Mouse (Mus musculus): ENCODE data around the gene Ccdc80. TPM values are rescaled to one million over a fixed set of nuclear protein-coding genes. Genes with fewer than 3 reads are reported as not detected.

Gene Ccdc80
- polyA plus RNA-seq, 1 experiment from 2014 or later, result 36.5 TPM

DNA sequence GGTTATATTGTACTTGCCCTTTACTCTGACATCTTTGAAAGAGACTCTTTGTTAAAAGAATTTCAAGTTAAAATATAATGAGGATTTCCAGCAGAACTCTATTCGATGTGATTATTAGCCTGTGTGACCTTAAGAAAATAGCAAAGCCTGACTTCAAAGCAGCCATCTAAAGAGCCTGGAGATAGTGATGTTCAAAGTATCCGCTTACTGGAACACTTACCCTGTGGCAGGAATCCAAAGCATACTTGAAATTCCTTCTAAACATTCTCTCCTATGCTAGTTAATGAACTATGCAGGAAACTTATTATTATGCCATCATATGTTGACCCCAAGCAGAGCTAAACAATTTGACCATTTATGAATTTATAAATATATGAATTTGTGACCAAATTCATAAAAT is 13.9 kb upstream of the Ccdc80 start:
- ATAC-seq (ENCODE audit: insufficient number of reproducible peaks, low FRiP score, low TSS enrichment, low read depth) (no peak), DNase-seq (ENCODE audit: low spot score) (no peak)
- Histone ChIP-seq H3K9ac (ENCODE audit: low read length) (no peak overlapping the region), H3K27ac (replicated peaks; ENCODE audit: low read depth, low read length) (no peak overlapping the region), H3K4me3 (ENCODE audit: low read depth, low read length) (no peak overlapping the region), H3K4me1 (ENCODE audit: control insufficient read depth, insufficient read depth, low read length) (no peaks in the 10 kb centered on the region), H3K27me3 (ENCODE audit: control insufficient read depth, insufficient read depth, low read length) (no peaks in the 10 kb centered on the region), H3K4me2 (ENCODE audit: low read depth, severe bottlenecking) (no peak overlapping the region), H3K9me3 (ENCODE audit: control insufficient read depth, low read length) (no peaks in the 10 kb centered on the region), H3K36me3 (ENCODE audit: control insufficient read depth, insufficient read depth, low read length) (no peaks in the 10 kb centered on the region)
- WGBS, result 59% methylated on average over 2 of the region's 2 CpGs

DNA sequence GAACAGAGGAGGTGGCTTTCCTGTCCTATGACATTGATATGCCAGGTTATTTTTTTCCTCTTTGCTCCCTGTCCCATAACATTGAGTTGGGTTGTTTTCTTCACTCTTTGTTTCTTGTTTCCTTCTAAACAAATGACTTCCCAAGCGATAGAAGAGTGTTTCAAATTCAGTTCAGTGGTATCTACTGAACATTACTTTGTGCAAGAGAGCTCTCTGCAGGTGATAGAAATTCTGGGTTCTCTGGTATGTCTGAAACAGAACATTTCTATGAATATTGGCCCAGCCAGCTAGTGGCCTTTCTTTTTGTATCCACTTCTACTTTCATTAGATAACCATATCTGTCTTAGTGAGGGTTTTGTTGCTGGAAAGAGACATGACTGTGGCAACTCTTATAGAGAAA is 4.4 kb upstream of the Ccdc80 start:
- Histone ChIP-seq H3K4me3 (ENCODE audit: low read depth, low read length) (no peak overlapping the region), H3K27ac (replicated peaks; ENCODE audit: low read depth, low read length) (no peak overlapping the region), H3K36me3 (ENCODE audit: control insufficient read depth, insufficient read depth, low read length) (no peaks in the 10 kb centered on the region), H3K4me2 (ENCODE audit: low read depth, severe bottlenecking) (no peak overlapping the region), H3K4me1 (ENCODE audit: control insufficient read depth, insufficient read depth, low read length) (no peaks in the 10 kb centered on the region), H3K9me3 (ENCODE audit: control insufficient read depth, low read length) (no peaks in the 10 kb centered on the region), H3K9ac (ENCODE audit: low read length) (no peak overlapping the region), H3K27me3 (ENCODE audit: control insufficient read depth, insufficient read depth, low read length) (no peaks in the 10 kb centered on the region)
- WGBS, result 82% methylated on average over 1 of the region's 1 CpGs
- DNase-seq (ENCODE audit: low spot score) (no peak), ATAC-seq (ENCODE audit: insufficient number of reproducible peaks, low FRiP score, low TSS enrichment, low read depth) (no peak)

DNA sequence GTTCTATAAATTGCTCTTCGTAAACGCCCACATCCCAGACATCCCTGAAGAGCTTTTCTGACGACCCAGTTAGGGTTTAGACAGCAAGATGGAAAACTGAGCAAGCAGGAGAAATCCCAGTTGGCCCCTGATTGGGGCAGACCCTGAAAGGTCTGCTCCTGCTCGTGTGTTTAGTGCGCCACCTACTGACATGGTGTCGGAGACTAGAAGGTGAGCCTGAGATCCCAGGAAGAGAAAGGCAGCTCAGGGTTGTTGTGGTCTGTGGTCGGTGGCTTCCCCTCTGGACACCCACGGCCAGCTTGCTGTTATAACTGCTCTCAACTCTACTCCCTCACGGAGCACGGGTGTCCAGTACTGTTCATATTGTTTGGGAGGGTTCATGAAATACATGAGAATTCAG is 3.2 kb upstream of the Ccdc80 start:
- Histone ChIP-seq H3K4me1 (ENCODE audit: control insufficient read depth, insufficient read depth, low read length) (0 out of 2 replicates have a peak, but pooled peaks cover 2% of the 10 kb centered on the region), H3K9ac (ENCODE audit: low read length) (no peak overlapping the region), H3K27ac (replicated peaks; ENCODE audit: low read depth, low read length) (no peak overlapping the region), H3K36me3 (ENCODE audit: control insufficient read depth, insufficient read depth, low read length) (no peaks in the 10 kb centered on the region), H3K4me2 (ENCODE audit: low read depth, severe bottlenecking) (no peak overlapping the region), H3K27me3 (ENCODE audit: control insufficient read depth, insufficient read depth, low read length) (no peaks in the 10 kb centered on the region), H3K4me3 (ENCODE audit: low read depth, low read length) (no peak overlapping the region), H3K9me3 (ENCODE audit: control insufficient read depth, low read length) (no peaks in the 10 kb centered on the region)
- DNase-seq (ENCODE audit: low spot score) (peak; percentile 85), ATAC-seq (ENCODE audit: insufficient number of reproducible peaks, low FRiP score, low TSS enrichment, low read depth) (peak; percentile 66; the same call in 1 of the 2 replicates)
- 11% methylated on average over 10 of the region's 10 CpGs for WGBS

DNA sequence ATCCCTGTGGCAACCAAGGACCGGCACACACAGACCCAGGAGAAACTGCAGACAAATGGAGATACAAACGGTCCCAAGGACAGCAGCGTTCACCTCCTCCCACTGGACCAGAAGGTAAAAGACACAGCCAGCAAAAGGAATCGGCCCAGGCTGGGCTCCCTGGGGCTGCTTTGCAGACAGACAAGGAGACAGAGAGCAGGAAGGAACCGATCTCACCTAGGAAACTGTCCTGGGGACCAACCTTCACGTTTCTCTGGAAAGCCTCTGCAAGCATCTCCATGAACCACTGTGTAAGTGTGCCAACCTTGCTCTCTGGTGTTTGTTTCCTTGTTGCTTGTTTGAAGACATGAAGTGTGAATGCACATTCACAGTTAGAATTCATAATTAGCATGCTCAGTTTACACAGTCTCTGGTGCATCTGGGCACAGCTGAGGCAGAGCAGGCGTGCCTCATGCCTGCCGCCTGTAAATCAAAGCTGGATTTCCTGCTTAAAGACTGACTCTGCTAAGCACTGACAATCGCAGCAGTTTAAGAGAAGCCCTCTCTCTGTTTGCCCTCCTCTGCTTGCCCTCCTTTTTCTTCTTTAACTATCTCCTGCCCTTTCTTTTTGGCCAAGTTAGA is 1.0 kb downstream of the Ccdc80 start:
- H3K4me2 ChIP-seq (ENCODE audit: low read depth, severe bottlenecking), result peak overlapping the region; percentile 83
- H3K27ac ChIP-seq (replicated peaks; ENCODE audit: low read depth, low read length), result peak overlapping the region; percentile 72
- 0 out of 2 replicates have a peak, but pooled peaks cover 10% of the 10 kb centered on the region for H3K4me1 ChIP-seq (ENCODE audit: control insufficient read depth, insufficient read depth, low read length)
- peak; percentile 18; the same call in 1 of the 2 replicates for ATAC-seq (ENCODE audit: insufficient number of reproducible peaks, low FRiP score, low TSS enrichment, low read depth)
- peak overlapping the region; percentile 86 for H3K9ac ChIP-seq (ENCODE audit: low read length)
- 2% methylated on average over 9 of the region's 9 CpGs for WGBS
- no peaks in the 10 kb centered on the region for H3K36me3 ChIP-seq (ENCODE audit: control insufficient read depth, insufficient read depth, low read length)
- H3K9me3 ChIP-seq (ENCODE audit: control insufficient read depth, low read length), result no peaks in the 10 kb centered on the region
- H3K27me3 ChIP-seq (ENCODE audit: control insufficient read depth, insufficient read depth, low read length), result no peaks in the 10 kb centered on the region
- peak overlapping the region; percentile 47 for H3K4me3 ChIP-seq (ENCODE audit: low read depth, low read length)
- peak; percentile 52 for DNase-seq (ENCODE audit: low spot score)

DNA sequence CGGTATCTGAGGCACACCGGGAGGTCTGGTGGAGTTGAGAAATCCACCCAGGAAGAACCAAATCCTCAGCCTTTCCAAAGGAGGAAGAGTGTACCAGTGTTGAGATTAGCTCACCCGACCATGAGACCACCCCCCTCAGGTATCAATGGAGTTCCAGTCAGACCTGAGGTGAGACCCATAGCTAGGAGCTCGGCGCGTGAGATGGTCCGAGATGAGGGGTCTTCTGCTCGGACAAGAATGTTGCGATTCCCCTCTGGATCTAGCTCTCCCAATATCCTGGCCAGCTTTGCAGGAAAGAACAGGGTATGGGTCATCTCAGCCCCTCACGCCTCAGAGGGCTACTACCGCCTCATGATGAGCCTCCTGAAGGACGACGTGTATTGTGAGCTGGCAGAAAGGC is 1.8 kb downstream of the Ccdc80 start:
- H3K4me3 ChIP-seq (ENCODE audit: low read depth, low read length), result peak overlapping the region; percentile 47; the same call in 1 of the 2 replicates
- H3K27me3 ChIP-seq (ENCODE audit: control insufficient read depth, insufficient read depth, low read length), result no peaks in the 10 kb centered on the region
- 88% methylated on average over 13 of the region's 13 CpGs for WGBS
- ATAC-seq (ENCODE audit: insufficient number of reproducible peaks, low FRiP score, low TSS enrichment, low read depth), result no peak
- H3K36me3 ChIP-seq (ENCODE audit: control insufficient read depth, insufficient read depth, low read length), result no peaks in the 10 kb centered on the region
- 0 out of 2 replicates have a peak, but pooled peaks cover 10% of the 10 kb centered on the region for H3K4me1 ChIP-seq (ENCODE audit: control insufficient read depth, insufficient read depth, low read length)
- H3K9me3 ChIP-seq (ENCODE audit: control insufficient read depth, low read length), result no peaks in the 10 kb centered on the region
- peak overlapping the region; percentile 83 for H3K4me2 ChIP-seq (ENCODE audit: low read depth, severe bottlenecking)
- DNase-seq (ENCODE audit: low spot score), result no peak
- no peak overlapping the region for H3K9ac ChIP-seq (ENCODE audit: low read length)
- H3K27ac ChIP-seq (replicated peaks; ENCODE audit: low read depth, low read length), result no peak overlapping the region

DNA sequence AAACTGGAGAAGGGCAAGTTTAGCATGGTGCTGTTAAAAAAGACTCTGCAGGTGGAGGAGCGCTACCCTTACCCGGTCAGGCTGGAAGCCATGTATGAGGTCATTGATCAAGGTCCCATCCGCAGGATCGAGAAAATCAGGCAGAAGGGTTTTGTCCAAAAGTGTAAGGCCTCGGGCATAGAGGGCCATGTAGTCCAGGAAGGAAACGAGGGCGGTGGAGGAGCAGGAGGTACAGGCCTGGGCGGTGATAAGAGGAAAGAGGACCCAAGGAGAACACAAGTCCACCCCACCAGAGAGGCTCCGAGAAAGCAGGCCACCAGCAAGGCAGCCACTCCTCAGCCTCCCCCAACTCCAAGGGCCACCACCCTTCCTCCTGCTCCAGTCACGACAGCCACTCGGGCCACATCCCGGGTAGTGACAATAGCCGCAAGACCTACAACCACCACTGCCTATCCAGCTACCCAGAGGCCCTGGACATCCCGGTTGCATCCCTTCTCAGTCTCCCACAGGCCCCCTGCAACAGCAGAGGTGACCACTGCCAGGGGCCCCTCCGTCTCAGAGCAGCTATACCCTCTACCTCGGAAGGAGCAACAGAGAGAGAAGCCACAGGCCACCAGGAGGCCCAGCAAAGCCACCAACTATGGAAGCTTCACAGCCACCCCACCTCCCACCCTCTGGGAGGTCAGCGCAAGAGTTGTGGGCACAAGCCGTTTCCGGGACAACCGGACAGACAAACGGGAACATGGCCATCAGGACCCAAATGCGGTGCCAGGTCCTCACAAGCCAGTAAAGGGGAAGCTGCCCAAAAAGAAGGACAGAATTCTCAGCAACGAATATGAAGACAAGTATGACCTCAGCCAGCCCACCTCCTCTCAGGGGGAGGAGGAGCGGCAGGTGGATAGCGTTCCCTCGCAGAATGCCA is 2.6 kb downstream of the Ccdc80 start:
- WGBS, result 95% methylated on average over 26 of the region's 26 CpGs
- H3K36me3 ChIP-seq (ENCODE audit: control insufficient read depth, insufficient read depth, low read length), result no peaks in the 10 kb centered on the region
- no peak overlapping the region for H3K4me2 ChIP-seq (ENCODE audit: low read depth, severe bottlenecking)
- H3K4me3 ChIP-seq (ENCODE audit: low read depth, low read length), result no peak overlapping the region
- DNase-seq (ENCODE audit: low spot score), result no peak
- no peak overlapping the region for H3K27ac ChIP-seq (replicated peaks; ENCODE audit: low read depth, low read length)
- H3K9ac ChIP-seq (ENCODE audit: low read length), result no peak overlapping the region
- no peaks in the 10 kb centered on the region for H3K9me3 ChIP-seq (ENCODE audit: control insufficient read depth, low read length)
- H3K4me1 ChIP-seq (ENCODE audit: control insufficient read depth, insufficient read depth, low read length), result 0 out of 2 replicates have a peak, but pooled peaks cover 10% of the 10 kb centered on the region
- H3K27me3 ChIP-seq (ENCODE audit: control insufficient read depth, insufficient read depth, low read length), result no peaks in the 10 kb centered on the region
- ATAC-seq (ENCODE audit: insufficient number of reproducible peaks, low FRiP score, low TSS enrichment, low read depth), result no peak

DNA sequence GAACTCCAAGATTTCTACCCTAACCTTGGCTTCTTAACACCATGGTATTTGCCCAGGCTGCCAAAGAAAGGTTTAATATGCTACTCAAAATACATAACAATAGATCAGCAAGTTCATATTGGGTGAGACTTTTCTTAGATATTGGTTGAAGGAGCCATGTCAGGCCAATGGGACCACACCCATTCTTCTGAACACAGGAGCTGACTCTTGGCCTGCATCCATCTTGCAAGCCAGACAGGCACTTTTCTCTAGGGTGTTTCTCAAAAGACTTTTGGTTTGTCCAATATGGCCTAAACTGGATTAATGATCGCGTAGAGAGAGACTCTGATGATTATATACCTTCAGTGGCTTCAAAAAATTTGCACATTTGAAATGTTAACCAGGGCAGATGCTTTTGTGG is 4.3 kb downstream of the Ccdc80 start:
- Histone ChIP-seq H3K27me3 (ENCODE audit: control insufficient read depth, insufficient read depth, low read length) (no peaks in the 10 kb centered on the region), H3K9me3 (ENCODE audit: control insufficient read depth, low read length) (no peaks in the 10 kb centered on the region), H3K27ac (replicated peaks; ENCODE audit: low read depth, low read length) (no peak overlapping the region), H3K36me3 (ENCODE audit: control insufficient read depth, insufficient read depth, low read length) (no peaks in the 10 kb centered on the region), H3K4me3 (ENCODE audit: low read depth, low read length) (no peak overlapping the region), H3K4me1 (ENCODE audit: control insufficient read depth, insufficient read depth, low read length) (0 out of 2 replicates have a peak, but pooled peaks cover 10% of the 10 kb centered on the region), H3K4me2 (ENCODE audit: low read depth, severe bottlenecking) (no peak overlapping the region), H3K9ac (ENCODE audit: low read length) (no peak overlapping the region)
- ATAC-seq (ENCODE audit: insufficient number of reproducible peaks, low FRiP score, low TSS enrichment, low read depth), result no peak
- DNase-seq (ENCODE audit: low spot score), result no peak
- WGBS, result 94% methylated on average over 2 of the region's 2 CpGs

DNA sequence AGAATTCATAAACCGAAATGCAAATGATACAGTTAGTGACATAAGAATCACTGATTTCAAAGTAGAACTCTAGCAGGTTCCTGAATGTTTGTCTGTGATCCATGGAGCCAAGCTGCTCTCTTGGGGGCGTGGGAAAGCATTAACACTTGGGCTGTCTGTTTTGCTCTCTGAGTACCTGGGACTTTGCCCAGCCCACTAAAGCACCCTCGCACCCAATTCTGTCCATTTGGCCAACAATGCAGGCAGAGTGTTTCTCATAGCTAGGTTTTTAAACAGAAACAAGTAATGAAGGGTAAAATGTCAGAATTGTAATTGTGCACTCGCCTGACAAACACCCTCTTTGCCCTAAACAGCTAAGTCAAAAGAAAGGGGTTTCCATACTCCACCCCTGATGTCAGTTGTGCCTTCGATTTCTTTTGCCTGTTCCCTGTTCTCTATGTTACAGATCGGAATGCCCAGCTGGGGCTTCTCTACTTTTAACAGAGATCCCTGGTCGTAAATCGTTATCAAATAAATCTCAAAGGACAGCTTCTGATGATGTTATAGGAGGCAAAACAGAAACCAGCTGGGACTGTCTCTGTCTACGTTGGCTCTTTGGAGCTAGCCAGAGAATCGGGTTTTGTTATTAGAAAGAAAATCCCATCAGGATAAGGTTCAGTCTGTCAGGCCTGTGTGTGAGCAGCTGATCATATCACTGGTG is 5.1 kb downstream of the Ccdc80 start:
- no peaks in the 10 kb centered on the region for H3K27me3 ChIP-seq (ENCODE audit: control insufficient read depth, insufficient read depth, low read length)
- H3K4me3 ChIP-seq (ENCODE audit: low read depth, low read length), result no peak overlapping the region
- 0 out of 2 replicates have a peak, but pooled peaks cover 10% of the 10 kb centered on the region for H3K4me1 ChIP-seq (ENCODE audit: control insufficient read depth, insufficient read depth, low read length)
- H3K9me3 ChIP-seq (ENCODE audit: control insufficient read depth, low read length), result no peaks in the 10 kb centered on the region
- 53% methylated on average over 10 of the region's 10 CpGs for WGBS
- DNase-seq (ENCODE audit: low spot score), result no peak
- H3K27ac ChIP-seq (replicated peaks; ENCODE audit: low read depth, low read length), result no peak overlapping the region
- H3K9ac ChIP-seq (ENCODE audit: low read length), result no peak overlapping the region
- H3K36me3 ChIP-seq (ENCODE audit: control insufficient read depth, insufficient read depth, low read length), result no peaks in the 10 kb centered on the region
- no peak overlapping the region; the same call in 1 of the 2 replicates for H3K4me2 ChIP-seq (ENCODE audit: low read depth, severe bottlenecking)
- ATAC-seq (ENCODE audit: insufficient number of reproducible peaks, low FRiP score, low TSS enrichment, low read depth), result no peak

All from limb, embryonic 11.5 days (tissue).